Mouse (Mus musculus) heart, adult 18-20 months (tissue): ENCODE measurements around the gene Gm20777. TPM values are rescaled to one million over a fixed set of nuclear protein-coding genes. Genes with fewer than 3 reads are reported as not detected.
"Not testable (repeated sequence)": the region's sequence is repeated elsewhere in the genome, so short reads cannot be mapped to it uniquely, and the experiment has no call there.

ENCODE experiments used
- DNase-seq, 2 experiments: peaks; one replicate each; pipeline ENCODE4 v3.0.0; 2021 to 2022; ENCODE audit warnings: mixed read lengths in 1 of 2
- long read RNA-seq, 2 experiments: library from polyadenylated mRNA; stranded (forward); transcript quantifications; one replicate each; pipeline ENCODE4 v2.0.0; 2021
- total RNA-seq, 2 experiments: library from RNA; stranded (reverse); gene quantifications; 2 replicates each; pipeline ENCODE4 v1.2.3; 2021

Gene Gm20777
- not detected for total RNA-seq
- long read RNA-seq, experiment 1, result 0 reads
- long read RNA-seq, experiment 2, result 0 reads

DNA sequence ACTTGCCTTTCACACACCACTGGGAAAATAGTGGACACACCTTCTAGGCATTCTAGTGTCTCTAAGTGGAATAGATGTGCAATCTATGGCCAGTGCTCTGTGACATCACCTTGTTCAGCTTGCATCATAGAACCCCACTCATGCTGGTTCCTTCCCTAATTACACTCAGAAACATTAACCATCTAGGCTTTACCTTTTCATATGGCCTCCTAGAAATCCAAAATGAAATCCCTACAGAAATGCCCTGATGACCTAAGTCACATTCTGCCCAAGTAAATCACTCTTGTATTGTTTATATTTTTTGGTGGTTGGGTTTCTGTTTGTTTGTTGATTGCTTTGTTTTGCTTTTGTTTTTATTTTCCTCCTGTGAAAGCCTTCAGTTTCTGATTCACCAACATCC, at the start of gene Gm20777:
Gene Gm20777, minus strand, starts transcription at position 101 of the 400 bp plus-strand sequence.
- not testable (repeated sequence) for DNase-seq

DNA sequence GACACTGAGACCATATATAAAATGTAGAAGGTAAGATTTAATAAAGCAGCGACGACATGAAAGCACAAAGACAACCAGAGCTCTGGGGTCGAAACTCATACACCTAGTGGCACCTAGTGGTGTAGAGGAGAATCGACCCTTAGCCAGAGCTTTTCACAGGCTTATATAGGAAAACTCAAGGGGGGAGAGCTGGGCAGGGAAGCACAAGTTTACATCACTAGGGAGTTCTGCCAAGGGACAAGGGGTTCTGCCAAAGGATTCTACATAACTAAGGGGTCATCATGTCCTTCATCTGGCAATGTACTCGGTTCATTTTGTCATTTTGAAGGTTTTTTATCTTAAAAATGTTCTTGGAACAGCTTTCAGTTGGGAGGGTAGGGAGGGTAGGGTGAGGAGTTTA, 42.7 kb downstream of the Gm20777 start:
- DNase-seq, result peak; percentile 72 to 79

DNA sequence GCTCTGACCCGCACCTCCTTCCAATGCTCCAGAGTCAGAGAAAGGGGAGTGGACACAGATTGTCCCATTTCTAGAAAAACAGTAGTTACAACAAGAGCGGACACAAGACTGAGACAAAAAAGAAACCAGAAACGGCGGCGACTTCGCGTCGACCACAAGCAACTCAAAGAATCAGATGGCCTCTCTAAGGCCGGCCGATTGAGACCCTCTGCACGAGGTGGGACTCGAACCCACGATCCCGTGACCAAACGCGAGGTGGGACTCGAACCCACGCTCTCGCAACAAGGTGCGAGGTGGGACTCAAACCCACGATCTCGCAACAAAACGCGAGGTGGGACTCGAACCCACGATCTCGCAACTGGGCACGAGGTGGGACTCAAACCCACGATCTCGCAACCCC, 43.5 kb downstream of the Gm20777 start:
- peak in 1 of 2 experiments; percentile 0 for DNase-seq

DNA sequence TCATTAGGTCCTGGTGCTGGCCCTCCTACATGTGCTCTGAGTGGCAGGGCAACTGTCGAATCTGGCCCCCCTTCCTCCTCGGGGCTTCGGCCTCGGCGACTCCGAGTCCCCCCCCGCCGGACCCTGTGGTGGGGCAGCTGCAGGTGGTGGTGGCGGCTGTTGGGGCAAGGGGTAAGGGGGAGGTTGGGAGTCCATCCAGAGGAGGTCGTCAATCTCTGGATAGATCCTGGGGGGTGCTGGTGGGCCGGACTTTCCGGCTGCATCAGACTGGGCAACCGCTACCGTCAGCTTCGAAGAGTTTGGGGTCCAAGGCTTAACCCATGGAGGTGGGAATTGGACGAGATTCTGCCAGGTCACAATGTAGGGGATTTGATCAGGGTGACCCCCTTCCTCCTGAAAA, 44.0 kb downstream of the Gm20777 start:
- DNase-seq, result peak; percentile 1 to 2

DNA sequence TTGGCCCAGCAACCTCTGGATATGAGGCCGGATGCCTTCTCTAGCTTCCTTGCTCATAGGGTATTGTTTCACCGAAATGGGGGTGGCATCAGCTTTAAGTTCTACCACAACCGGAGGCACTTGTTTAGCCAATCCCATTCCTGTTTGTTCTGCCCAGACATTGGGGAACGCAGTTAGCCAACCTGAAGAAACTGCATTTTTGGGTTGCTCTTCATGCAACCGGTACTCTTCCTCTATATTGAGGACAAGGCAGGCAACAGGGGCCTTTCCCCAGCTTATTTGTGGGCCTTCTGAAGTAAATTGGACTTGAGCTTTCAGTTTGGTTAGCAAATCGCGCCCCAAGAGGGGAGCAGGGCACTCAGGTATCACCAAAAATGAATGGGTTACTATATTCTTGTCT, 45.6 kb downstream of the Gm20777 start:
- DNase-seq, result peak in 1 of 2 experiments; percentile 0

Other genes starting within 250 kb of the Gm20777 start
- gene Gm20737, start 216.4 kb downstream of the Gm20777 start, total RNA-seq, result not detected
- not detected for gene Gm21775, start 199.0 kb downstream of the Gm20777 start, total RNA-seq
- gene Gm21900, start 136.1 kb downstream of the Gm20777 start, total RNA-seq, result not detected